Mouse (Mus musculus) 416B (cell line): ENCODE results near the gene Ptrhd1.

Experiments used
- DNase-seq: peaks from one replicate; pipeline ENCODE4 v3.0.0; 2011; ENCODE audit warnings: low read depth

The Ptrhd1 gene

DNA sequence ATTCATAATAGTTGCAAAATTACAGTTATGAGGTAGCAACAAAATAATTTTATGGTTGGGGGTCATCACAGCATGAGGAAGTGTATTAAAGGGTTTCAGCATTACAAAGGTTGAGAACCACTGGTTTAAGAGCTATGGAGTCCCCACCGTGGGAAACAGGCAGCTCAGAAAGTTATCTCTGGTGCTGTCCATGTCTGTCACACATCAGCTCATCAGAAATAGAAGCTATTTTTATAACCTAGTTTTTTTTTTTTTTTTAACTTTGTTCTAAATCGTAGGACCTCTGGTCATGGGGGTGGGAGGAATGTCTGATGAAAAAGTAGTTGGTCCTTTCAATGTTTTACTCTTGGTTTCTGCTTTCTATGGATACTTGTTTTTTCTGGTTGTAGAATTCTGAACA is 10.0 kb downstream of the Ptrhd1 start:
- DNase-seq: no peak

DNA sequence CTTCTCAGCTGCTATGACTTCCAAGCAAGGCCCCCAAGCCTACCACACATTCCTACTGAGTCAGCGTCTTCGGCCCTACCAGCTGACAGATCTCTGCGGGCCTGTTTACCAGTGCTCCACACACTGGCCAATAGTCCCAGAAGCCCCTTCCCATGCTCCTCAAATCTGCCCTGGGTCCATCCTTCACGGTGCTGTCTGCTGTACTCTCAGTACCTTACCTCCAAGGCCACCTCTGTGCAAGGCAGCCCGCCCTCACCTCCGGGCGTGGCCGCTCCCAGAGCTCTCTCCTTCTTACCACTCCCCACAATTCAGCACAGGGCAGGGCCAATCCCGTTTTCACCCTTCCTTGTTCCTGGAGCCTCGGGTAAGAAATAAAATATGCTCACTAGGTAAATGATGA is 11.9 kb downstream of the Ptrhd1 start:
- no peak for DNase-seq

GRCm38 (mm10) chr12:4249786-4250185 is 16.0 kb downstream of the Ptrhd1 start:
- DNase-seq: no peak

- DNase-seq: no peak
Observed at GRCm38 (mm10) chr12:4252742-4253655, 19.2 kb downstream of the Ptrhd1 start.

GRCm38 (mm10) chr12:4267765-4268164 is 33.9 kb downstream of the Ptrhd1 start:
- no peak for DNase-seq

GRCm38 (mm10) chr12:4271078-4271477 is 37.3 kb downstream of the Ptrhd1 start:
- no peak for DNase-seq

DNA sequence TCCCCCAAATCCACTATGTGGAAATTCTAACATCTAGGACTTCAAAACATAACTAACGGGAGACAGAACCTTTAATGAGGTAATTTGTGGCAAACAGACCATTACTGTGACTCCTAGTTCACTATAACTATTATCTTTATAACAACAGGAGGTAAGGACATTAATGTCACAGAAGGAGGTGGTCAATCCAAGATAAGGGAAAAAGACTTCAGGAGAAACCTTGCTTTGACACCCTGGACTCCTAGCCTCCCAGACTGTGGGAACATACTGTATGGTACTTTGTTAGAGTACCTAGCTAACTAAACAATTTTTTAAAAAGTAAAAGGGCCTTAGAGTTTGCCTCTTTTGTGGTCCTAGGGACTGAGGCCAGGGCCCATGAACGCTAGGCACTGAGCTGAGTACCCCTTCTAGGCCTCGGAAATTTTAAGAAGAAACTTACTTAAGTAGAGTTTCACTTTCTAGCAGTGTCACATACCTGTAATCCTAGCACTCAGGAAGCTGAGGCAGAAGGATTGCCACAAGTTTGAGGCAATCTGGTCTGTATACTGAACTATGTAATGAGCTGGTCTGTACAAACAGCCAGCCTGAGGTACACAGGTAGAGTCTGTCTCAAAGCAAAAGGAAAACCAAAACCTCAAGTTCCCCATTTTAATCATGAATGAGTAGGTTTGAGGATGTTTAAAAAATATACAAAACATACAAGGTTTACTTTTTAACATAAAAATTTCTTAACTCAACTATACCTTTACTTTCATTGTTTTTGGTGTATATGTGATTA is 45.3 kb downstream of the Ptrhd1 start:
- peak; percentile 47 for DNase-seq

DNA sequence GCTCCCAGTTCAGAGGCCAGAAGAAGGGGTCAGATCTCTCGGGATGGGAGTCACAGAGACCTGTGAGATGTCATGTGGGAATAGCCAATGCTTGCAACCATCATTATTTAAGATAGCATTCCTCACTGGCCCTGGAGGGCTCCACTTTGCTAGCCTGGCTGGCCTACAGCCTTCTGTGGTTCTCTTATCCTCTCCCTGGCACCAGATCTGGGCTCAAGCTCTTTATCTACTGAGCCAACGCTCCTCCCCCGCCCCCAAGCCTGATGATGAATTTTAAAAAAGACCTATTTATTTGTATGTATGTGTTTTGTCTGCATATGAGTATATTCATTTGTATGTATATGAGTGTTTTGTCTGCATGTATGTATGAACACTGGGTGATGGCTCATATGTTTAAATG is 46.1 kb downstream of the Ptrhd1 start:
- DNase-seq: no peak

GRCm38 (mm10) chr12:4285186-4285585 is 51.4 kb downstream of the Ptrhd1 start:
- DNase-seq: no peak
